Mouse (Mus musculus) embryonic fibroblast, embryonic 13.5 days (primary cell): ENCODE results near the gene Scgb2b26.

Experiments used
- CTCF ChIP-seq: IDR thresholded peaks from 2 replicates; pipeline ENCODE4 v1.5.1; 2011; ENCODE audit warnings: mild to moderate bottlenecking, control low read depth, low read length, moderate library complexity, borderline replicate concordance; ENCODE audit not compliant: insufficient read depth
- POLR2A ChIP-seq: IDR thresholded peaks from 2 replicates; pipeline ENCODE4 v1.6.1; 2011; ENCODE audit warnings: low read depth, mild to moderate bottlenecking, control low read depth, low read length, moderate library complexity

DNA sequence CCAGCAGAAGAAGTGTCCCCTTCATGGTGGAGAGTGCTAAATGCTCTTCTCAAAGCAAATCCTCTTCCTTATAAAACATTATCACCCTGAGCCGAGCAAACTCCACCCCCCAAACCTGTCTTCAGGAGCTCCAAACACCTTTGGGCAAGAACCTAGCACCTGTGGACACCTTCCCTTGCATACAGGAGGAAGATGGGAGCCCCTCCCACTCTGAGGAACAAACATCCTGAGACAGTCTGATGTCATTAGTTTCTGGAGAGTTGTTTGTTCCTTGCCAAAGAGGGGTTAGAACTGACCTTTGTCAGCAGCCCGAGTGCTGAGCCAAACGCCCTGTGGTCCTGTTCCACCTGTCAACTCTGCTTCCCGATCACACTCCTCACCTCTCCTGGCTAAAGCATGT is at the start of gene Scgb2b26:
- TF ChIP-seq POLR2A (no peak), CTCF (no peak)
